Mouse (Mus musculus) T-helper 1 cell (primary cell): Measurements from ENCODE around the gene Ccp110.

Experiments used
- in situ Hi-C: fragments of 300-600 bp; cut with MboI, MseI; formaldehyde crosslinking; loops from one replicate; pipeline ENCODE4 v1.15.1; 2025; ENCODE audit warnings: high pct_unique_total_duplicates

The Ccp110 gene

DNA sequence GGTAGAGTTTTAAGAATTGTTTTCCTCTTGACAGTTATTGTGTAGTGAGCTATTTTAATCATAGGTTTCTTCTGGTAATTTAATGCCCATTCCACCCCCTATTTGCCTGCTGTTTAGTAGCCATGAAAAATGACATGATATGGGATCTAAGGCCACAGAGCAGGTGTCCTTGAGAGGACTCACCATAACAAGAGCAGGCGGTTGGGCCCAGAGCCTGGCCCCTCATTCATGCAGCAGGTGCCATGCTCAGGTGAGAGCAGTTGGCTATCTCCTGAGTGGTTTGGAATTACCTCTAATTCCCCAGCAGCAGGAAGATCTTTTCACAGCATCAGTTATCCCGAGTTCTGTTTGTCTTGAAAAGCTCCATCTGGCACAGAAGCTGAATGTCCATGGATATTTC is 13.1 kb downstream of the Ccp110 start:
- in situ Hi-C loops, result no loop called here

DNA sequence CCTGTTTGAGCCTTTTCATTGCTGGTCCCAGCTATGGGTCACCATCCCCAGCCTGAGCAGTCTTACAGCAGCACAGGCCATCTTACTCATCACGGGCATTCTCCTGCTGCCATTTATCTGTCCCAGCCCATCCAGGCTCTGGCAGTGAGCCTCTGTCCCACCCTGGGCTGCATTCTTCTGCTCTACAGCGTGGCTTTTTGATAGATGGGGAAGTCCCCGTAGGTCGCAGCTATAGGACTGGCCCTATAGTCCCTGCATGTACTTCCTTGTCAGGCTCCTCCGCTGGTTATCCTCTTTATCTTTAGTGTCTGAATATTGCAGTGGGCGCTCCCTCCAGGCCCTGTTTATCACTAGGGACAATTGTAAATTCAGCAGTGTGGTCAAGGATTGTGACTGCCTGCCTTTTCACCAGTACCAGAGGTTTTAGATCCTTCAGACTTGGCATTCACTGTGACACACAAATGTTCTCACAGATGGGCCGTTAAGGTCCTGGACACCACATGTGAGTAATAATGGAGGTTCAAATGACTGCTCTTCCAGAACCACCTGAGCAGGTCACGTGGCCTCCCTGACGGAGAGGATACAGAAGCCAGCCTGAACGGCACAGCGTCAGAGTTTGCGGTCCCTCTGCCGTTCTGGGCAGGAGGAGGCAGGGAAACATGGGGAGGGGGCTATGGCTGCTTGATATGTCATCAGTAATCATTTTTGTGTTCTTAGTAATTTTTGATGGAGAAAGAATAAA is 16.7 kb downstream of the Ccp110 start:
- in situ Hi-C loops, result no loop called here

DNA sequence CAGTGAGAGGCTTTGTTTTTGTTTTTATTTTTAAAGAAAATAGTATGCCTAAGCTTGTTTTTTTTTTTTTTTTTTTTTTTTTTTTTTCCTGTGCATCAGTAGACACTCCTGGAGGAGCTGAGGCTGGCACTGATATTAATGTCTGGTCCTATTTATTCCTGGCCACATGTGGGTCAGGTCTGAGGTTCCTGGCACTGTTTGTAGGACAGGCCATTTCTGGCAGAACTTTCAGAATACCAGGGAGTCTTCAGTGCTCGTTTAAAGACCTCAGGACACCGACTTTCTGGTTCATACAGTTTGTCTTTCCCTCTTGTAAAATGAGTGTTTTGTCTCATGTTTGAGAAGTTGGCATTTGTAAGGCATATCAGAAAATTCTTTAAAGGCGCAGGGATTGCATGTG is 19.4 kb downstream of the Ccp110 start:
- in situ Hi-C loops, result no loop called here

DNA sequence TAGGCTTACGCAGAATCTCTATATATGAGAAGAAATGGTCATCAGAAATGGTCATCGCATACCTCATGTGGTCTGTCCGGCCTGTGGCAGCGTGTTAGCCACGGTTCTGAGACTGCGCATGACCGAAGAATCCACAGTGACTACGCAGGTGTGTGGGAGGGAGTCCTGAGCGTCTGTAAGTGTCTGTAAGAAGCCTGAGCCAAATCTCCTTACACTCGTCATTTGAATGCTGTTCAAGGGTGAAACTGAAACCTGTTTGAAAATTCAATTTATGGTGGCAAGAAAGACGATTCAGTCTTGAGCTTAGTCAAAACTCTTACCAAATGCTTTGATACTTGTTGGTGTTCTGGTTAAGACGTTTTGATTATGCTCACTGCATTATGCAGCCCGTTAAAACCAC is 20.9 kb downstream of the Ccp110 start:
- in situ Hi-C loops, result no loop called here

DNA sequence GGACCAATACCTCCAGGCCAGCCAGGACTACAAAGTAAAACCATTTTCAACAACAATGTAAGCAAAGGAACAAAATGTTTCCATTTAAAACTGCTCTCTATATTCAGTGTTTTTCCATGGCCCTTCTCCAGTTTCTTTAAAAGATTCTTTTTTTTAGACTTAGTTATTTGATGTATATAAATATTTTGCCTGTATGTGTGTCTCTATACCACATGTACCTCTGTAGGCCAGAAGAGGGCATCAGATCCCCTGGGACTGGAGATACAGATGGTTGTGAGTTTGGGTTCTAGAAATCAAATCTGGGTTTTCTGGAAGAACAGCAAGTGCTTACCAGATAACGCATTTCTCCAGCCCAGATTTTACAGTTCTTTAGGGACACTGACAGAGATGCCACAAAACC is 26.4 kb downstream of the Ccp110 start:
- in situ Hi-C loops, result no loop called here

DNA sequence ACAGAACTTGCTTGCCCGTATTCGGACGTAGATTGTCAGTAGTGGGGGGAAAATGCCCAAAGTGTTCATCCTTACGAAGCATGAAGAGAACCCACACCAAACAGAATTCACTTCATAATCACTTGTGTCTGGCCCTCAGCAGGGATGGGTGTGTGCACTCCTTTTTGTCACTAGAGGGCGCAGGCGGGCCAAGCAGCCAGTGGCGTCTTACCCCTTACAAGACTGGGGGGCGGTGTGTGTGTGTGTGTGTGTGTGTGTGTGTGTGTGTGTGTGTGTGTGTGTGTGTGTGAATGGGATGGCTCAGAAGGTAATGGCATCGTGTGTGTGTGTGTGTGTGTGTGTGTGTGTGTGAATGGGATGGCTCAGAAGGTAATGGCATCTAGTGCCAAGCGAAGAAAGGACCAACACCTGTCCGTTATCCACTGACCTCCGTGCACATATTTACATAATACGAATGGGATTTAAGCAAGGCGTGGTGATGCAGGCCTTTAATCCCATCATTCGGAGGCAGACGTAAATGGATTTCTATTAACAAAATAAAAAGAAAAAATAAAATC is 27.7 kb downstream of the Ccp110 start, which contains the start of gene Vps35l:
Vps35l (plus strand) TSS at position 252 of the 557 bp plus-strand sequence.
- in situ Hi-C loops, result no loop called here

DNA sequence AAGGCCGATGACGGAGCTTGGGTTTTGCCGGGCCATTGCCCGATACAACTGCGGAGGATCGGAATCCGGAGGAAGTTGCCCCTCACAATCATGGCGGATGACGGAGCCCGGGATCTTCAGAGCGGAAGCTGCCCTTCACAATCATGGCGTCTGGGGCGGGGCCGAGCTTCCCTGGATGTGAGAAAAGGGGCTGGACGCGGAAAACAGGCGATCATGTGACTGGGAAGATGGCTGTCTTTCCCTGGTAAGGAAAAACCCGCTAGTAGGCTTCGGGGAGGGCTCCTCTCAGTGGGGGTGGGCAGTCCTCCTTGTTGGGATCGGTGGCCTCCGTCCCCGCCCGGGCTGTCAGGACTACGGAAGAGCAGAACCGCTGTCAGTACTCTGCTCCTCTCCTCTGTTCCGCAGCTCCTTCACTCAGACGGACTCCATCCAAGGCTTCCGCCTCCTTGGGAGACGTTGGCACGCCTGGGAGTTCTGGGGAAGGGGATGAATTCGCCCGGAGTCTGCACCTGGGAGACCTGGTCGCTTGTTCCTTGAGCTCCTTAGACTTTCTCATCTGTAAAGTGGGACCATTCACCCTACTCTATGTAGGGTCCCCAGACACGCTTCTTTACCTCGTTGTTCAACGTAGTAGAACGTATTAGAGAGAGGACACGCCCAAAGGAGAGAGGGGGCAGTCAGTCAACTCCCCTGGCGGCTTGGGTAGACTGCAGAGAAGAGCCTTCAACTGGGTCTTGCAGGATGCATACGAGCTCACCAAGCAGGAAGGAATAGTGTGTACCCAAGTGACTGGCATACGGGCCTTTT is 28.4 kb downstream of the Ccp110 start:
- in situ Hi-C loops, result no loop called here

DNA sequence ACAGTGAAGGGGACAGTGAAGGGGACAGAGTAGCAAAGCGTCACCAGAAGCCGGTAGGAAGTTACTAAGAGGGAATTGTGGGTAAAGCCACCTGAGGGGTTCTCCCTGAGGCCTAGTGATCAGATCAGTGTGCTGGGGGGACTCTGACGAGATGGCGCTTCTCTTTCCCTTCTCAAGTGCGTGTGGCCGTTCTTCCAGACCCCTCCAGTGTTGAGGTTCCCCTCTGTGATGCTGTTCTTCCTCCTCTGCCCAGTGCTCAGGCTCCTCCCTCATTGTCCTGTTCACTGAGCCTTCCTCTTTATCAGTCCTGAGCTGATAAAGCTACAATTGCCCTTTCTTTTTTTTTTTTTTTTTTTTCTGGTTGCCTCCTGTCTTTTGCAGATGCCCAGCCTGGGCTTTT is 29.9 kb downstream of the Ccp110 start:
- in situ Hi-C loops, result no loop called here

DNA sequence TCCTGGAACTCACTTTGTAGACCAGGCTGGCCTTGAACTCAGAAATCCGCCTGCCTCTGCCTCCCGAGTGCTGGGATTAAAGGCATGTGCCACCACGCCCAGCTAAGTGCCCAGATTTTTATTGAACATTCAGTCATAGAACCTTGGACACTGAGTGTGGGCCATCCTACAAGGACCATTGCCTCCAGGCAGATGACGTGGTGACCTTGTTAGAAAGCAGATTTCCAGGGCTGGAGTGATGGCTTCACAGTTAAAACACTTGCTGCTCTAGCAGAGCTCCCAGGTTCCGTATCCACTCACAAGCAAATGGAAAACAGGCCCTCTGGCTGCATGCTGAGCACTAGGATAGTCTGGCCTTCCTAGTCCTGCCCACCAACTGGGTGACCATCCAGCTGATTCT is 32.4 kb downstream of the Ccp110 start:
- in situ Hi-C loops, result no loop called here

DNA sequence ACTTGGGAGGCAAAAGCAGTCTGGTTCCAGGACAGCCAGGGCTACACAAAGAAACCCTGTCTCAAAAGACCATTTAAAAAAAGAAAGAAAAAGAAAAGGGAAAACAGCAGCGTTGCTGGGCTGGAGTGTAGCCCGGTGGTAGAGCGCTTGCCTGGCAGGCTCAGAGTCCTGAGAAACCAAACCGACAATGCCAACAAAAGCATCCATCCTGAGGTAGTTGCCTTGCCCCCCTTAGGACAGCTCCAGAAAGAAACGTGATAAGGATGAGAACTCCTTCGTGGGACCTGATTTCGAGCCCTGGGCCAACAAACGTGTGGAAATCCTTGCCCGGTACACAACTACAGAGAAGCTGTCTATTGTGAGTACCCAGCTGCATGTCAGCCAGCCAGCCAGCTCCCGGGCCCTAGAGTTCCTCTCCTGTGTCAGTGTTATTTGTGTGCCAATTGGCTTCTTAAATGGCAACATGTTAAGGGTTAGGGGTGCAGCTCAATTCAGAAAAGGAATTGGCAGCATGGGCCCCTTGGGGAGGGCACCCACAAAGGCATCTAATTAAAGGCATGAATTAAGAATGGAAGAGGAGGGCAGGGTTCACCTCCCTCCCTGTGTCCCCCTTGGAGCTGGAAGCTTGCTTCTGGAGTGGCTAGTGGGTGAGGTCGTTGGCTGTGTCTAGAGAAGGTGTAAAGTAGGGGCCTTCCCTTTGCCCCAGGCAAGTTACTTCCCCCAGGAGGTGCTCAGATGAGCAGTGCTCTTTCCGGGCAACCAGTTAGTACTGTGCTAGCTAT is 35.7 kb downstream of the Ccp110 start:
- in situ Hi-C loops, result no loop called here

DNA sequence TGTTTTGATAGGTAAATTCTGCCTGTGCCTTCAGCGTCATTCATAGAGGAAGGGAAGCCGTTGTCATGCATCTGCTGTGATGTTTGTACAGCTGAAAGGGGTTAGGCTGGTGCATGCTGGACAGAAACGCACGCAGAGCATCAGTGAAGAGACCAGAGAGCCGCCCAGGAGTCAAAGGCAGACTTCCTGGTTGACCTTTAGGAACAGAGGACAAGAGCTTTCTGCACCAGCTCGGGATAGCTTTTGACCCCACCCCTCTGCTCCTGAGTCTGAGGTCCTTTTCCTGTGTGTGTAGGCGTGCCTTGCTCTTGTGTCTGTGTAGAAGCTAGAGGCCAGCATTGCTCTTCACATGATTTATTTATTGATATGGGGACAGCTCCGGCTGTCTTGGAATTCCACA is 37.4 kb downstream of the Ccp110 start:
- in situ Hi-C loops, result no loop called here

DNA sequence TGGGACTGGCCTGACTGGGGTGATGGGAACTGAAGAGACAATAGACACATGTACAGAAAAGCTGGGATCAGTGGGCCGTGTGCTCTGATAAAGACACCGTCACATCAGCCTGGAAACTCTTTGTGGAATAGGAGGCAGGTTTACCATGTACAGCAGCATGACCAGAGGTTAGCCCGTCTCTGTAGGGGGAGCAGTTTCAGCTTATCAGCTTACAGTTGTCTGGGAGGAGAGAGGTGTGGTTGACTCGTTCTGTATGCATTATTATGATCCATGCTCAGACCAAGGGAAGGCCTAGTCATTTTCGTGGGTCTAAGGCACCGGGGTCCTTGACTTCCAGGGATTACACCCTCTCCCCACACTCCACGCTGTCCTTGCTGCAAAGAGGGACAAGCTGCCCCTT is 39.3 kb downstream of the Ccp110 start:
- in situ Hi-C loops, result no loop called here

DNA sequence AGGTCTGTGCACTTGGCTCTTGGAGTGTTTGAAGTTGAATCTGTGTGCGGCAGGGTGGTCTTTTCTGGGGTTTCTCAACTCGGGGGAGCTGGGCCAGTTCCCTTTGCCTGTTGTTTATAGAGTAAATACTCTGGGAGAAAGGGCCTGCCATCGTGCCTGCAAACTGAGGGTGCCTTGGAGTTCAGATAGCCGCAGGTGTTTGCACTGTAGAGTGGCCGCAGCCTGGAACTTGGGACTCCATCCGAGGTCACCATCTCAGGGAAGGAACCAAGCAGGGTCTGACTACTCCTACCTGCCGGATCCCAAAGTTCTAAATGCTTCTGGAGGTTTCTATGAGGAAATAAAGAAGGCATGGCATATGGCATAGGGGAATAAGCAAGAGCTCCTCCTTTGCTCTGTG is 43.4 kb downstream of the Ccp110 start:
- in situ Hi-C loops, result no loop called here

DNA sequence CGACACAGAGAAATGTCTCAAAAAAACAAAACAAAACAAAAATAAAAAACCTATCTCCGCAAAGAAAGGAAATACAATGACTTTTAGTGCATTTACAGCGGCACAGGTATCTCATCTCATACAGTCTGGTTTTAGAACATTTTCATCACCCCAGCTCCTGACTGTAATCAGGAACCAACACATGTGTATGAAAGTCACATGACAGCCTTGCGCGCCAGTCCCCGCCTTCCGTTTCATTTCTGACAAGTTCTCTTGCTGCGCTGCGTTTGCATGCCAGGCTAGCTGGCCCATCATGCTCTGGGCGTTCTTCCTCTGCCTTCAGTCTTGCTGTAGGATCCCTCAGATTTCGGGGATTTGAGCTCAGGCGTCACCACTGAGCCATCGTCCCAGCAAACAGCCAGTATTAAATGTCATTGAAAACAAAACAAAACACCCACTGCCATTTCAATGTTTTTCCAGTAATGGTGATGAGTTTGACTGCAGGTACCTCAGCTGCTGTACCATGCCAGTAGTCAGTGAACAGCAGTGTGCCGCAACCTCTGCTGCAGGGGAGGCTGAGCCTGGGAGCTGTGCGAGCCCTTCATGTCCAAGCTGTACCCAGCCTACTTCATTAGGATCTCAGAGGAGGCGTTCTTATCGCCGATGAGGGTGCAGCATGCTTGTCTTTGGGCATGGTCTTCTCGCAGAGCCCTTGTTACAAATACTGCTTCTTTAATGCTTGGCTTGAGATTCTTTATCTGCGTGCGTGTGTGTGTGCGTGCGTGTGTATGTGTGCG is 44.3 kb downstream of the Ccp110 start:
- in situ Hi-C loops, result no loop called here

DNA sequence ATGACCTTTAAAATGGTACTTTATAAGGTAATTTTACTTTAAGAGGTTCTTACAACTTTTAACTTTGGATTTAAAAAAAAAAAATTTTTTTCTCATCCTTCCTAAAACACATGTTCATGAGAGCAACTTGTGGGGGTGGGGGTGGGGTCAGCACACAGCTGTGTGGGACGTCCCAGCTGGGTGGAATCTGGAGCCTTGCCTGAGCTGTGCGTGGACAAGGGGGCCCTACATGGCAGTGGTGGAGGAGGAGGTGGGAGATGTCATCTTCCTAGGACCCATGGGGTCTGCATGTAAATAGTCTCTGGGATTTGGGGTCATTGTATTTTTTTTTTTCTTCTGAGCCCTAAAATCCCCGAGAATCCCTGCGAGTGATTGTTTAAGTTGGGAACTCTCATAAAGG is 46.0 kb downstream of the Ccp110 start:
- in situ Hi-C loops, result no loop called here

DNA sequence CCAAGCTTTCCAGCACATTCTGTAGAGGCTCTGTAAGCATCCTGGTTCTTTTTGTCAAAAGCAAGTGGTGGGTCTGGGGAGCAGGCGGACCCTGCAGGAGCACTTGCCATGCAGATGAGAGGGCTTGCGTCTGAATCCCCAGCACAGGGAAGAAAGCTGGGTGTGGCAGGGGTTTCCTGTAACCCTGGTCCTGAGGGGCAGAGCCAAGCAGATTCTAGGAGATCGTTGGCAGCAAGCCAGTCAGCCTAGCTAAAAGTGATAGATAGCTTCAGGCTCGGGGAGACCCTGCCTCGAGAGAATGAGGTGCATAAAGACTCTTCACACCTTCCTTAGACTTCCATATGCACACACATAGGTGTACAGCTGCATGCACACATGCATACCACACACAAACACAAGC is 47.0 kb downstream of the Ccp110 start:
- in situ Hi-C loops, result no loop called here

DNA sequence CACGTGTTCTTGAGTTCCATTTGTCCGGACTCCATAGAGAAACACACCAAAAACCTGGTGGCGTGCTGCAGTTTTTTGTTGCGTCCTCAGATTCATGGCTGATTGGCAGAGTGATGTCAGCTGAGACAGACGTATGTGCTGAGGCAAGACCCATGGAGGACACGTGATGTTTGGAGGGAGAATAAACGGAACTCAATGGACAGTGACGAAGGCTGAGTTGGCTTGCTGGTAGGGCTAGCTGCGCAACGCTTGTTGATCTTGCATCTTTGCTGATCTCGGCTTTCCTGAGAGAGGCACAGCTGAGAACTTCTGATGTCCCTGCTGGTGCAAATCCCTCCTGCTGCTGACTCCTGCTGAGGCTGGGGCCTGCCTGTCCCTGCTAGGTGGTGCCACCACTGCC is 51.6 kb downstream of the Ccp110 start:
- in situ Hi-C loops, result loop anchor here (5.0 to 10.0 kb wide), 2 partner anchors 233 to 751 kb away; partner anchors contain the start of genes Acsm5 and Gprc5b

DNA sequence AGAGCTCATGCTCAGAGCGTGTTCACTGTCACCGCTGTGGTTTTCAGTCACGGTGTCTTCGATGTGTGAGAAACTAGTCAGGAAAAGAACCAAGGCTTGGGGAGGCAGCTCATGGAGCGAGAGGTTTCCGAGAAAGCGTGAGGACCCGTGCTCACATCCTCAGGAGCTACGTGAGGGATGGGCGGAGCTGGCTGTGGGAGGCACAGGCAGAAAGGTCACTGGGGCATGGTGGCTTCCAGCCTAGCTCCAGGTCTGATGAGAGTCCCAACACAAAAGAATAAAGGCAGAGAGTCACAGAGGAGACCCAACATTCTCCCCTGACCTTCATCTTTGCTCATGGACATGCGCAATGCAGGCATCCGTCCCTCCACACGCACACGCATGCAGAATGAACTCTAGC is 52.4 kb downstream of the Ccp110 start:
- in situ Hi-C loops, result loop anchor here (5.0 to 10.0 kb wide), 3 partner anchors 88 to 750 kb away; partner anchors contain the start of genes Acsm5 and Gprc5b

DNA sequence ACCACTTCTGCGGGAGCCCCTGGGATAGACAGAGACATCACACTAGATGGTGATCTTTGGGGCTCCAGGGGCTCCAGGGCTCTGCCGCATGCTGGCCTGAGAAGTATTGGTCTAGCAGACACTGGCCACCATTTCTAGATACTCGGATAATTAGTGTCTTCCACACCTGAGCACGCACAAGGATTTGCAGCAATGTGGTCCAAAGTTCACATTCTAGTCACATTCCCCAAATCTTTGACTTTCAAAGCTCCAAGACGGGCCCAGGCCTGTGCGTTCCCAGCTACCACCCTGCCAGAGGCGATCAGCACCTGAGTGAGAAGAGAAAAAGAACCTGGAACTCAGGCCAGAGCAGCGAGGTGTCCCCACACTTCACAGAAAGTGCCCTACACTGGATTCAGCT is 53.3 kb downstream of the Ccp110 start:
- in situ Hi-C loops, result loop anchor here (5.0 to 10.0 kb wide), 2 partner anchors 87 to 749 kb away; partner anchors contain the start of gene Acsm5

DNA sequence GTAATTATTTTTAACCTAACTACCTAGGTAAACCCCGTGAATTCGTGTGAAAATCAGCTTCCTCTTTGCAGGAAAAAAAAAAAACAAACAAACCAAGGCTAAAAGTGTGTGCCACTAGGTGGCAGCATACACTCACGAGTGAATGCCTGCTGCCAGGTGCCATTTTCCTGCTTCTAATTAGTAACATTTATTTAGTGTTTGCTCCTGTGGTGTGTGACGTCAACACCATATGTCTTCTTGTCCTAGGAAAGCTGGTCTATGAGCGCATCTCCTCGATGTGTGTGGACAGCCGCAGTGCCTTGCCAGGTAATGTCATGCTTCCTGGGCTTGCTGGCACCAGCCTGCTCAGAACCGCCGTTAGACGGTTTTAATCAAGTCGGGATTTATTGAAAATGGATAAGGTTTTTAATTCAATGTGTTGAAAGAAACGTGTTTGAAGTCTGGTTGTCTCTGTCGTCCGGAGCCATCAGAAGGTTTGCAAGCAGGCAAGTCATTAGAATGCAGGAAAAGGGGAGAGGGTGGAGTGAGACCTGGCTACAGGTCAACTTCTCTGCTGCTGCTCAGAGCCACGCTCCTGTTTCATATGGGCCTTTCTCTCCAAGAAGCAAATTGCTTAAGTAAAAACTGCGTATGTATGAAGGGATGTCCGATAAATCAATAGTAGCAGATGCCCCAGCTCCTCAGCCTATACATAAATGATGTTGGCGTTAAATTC is 53.9 kb downstream of the Ccp110 start:
- in situ Hi-C loops, result loop anchor here (5.0 to 10.0 kb wide), 2 partner anchors 86 to 749 kb away; partner anchors contain the start of gene Acsm5
